Comparison of ENCODE assay signal across 16 mouse cellular contexts in the genomic region with DNA sequence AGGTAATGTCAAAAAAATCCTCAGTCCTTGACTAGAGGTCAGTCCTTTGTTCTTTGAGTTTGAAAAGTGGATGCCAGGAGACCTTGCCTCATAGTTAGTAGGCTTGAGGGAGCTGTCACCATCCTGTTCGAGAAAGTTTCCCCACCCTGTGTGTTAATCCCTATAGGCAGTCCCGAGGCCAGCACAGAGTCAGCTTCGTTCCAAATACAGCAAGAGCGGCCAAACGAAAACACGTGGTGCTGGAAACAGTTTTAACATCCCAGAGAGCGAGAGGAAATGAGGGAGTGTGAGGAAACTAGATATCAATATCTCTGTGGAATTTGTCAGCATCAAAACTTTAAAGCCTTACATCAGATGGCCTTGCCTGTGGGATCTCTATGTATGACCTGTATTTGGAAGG. TPM values are rescaled to one million over a fixed set of nuclear protein-coding genes. Genes with fewer than 3 reads are reported as not detected.
DNase-seq lines count a peak whose midpoint lies in the region; ATAC-seq lines count a peak whose summit lies in the region.
"Had no signal": no experiment of that assay in that cellular context is flagged by ENCODE, and none has a peak within 500 bp of the region (broad histone marks: within the 10 kb centered on the region; RNA-seq: fewer than 3 reads in every experiment).

No protein-coding gene starts in this region.

- H3K36me3 ChIP-seq in lung, embryonic 15.5 days, result no peaks in the 10 kb centered on the region
- H3K36me3 ChIP-seq: embryonic facial prominence, embryonic 12.5 days; neural tube, embryonic 13.5 days had no signal

- intact Hi-C loops in gastrocnemius, postnatal 14 days (cut with DNase I; ENCODE audit: low total_unique reads), result no loop called here
- intact Hi-C loops in heart, postnatal 36 days (cut with DNase I), result no loop called here

- no peaks in the 10 kb centered on the region for H3K4me1 ChIP-seq in lung, embryonic 15.5 days
- H3K4me1 ChIP-seq: neural tube, embryonic 13.5 days had no signal

- H3K27me3 ChIP-seq in lung, embryonic 15.5 days, result no peaks in the 10 kb centered on the region
- H3K27me3 ChIP-seq: embryonic facial prominence, embryonic 12.5 days; neural tube, embryonic 13.5 days had no signal

- H3K9me3 ChIP-seq in lung, embryonic 15.5 days, result no peaks in the 10 kb centered on the region
- H3K9me3 ChIP-seq: embryonic facial prominence, embryonic 12.5 days; neural tube, embryonic 13.5 days had no signal

- no peak overlapping the region for H3K27ac ChIP-seq in lung, embryonic 15.5 days
- H3K27ac ChIP-seq: embryonic facial prominence, embryonic 12.5 days; neural tube, embryonic 13.5 days had no signal

- no peak overlapping the region for H3K9ac ChIP-seq in lung, embryonic 15.5 days
- H3K9ac ChIP-seq: embryonic facial prominence, embryonic 12.5 days; neural tube, embryonic 13.5 days had no signal

- peak; percentile 52; the same call in 1 of the 2 replicates for ATAC-seq in lung, embryonic 15.5 days (ENCODE audit: borderline replicate concordance, extremely low read depth, low FRiP score, low TSS enrichment)

- no peak overlapping the region for H3K4me2 ChIP-seq in lung, embryonic 15.5 days
- H3K4me2 ChIP-seq: embryonic facial prominence, embryonic 12.5 days; neural tube, embryonic 13.5 days had no signal

- WGBS in lung, embryonic 15.5 days, result 42% methylated on average over 7 of the region's 7 CpGs

- no peak overlapping the region for H3K4me3 ChIP-seq in lung, embryonic 15.5 days
- H3K4me3 ChIP-seq: embryonic facial prominence, embryonic 12.5 days; neural tube, embryonic 13.5 days had no signal

- DNase-seq in adrenal gland, postnatal 10 days, result peak; percentile 17
- no peak for DNase-seq in adrenal gland, adult 18-20 months (ENCODE audit: low spot score in 2 of 2)
- no peak for DNase-seq in lung, postnatal 14 days
- DNase-seq in gastrocnemius, postnatal 14 days, result peak; percentile 41
- DNase-seq in heart, postnatal 36 days, result peak; percentile 9 to 14
- DNase-seq in spleen, postnatal 4 days (ENCODE audit: low spot score in 2 of 2), result no peak
- no peak for DNase-seq in cerebellum, postnatal 10 days
- DNase-seq: adrenal gland, postnatal 36 days; cerebellum, postnatal 25 days; kidney, adult 2 months; left cerebral cortex, postnatal 4 days; thymus, postnatal 14 days had no signal

RNA-seq across cellular contexts. Expression of a gene that starts 39.0 kb away (rescaled TPM):
- total RNA-seq in adrenal gland, postnatal 10 days (2021), result 1 to 10 TPM; 5.7 to 7.7 TPM
- 1 to 10 TPM; 3.8 to 4.3 TPM for total RNA-seq in adrenal gland, adult 18-20 months (2021)
- polyA plus RNA-seq in lung, embryonic 15.5 days (2015; fragmentation: Nextera tagmentation; extraction: Ambion mirVana), result 0.36 and 0.39 TPM in 2 replicates
- under 1 TPM; 0.68 to 0.71 TPM for total RNA-seq in gastrocnemius, postnatal 14 days (2021)
- 1 to 10 TPM; 1.9 to 2.5 TPM for total RNA-seq in heart, postnatal 36 days (2021)
- total RNA-seq: monocyte, adult 5-6 weeks had no signal

Comparison
In these comparisons a context has a peak if more than half of its experiments do, and no peak if none do; other contexts are left out.
1. DNase-seq: peak in adrenal gland, postnatal 10 days (single experiment), gastrocnemius, postnatal 14 days (single experiment) and heart, postnatal 36 days (2 of 2); none in adrenal gland, adult 18-20 months (0 of 2), lung, postnatal 14 days (single experiment), spleen, postnatal 4 days (0 of 2) and cerebellum, postnatal 10 days (0 of 2).